Mouse (Mus musculus) testis, adult 2 months (tissue): Measurements from ENCODE around the gene Nbea.

Source experiments
- CTCF ChIP-seq: fragments of 200-500 bp; IDR thresholded peaks from 2 replicates; pipeline ENCODE4 v1.5.1; 2012; ENCODE audit warnings: low read depth, mild to moderate bottlenecking, inconsistent platforms, low read length, moderate library complexity; ENCODE audit not compliant: control insufficient read depth, insufficient read depth, insufficient replicate concordance
- POLR2A ChIP-seq: fragments of 200-500 bp; IDR thresholded peaks from 2 replicates; pipeline ENCODE4 v1.6.1; 2012; ENCODE audit warnings: low read depth, mild to moderate bottlenecking, inconsistent platforms, low read length, moderate library complexity; ENCODE audit not compliant: control insufficient read depth

GRCm38 (mm10) chr3:56079015-56079612, 104.4 kb downstream of the Nbea start:
- TF ChIP-seq POLR2A, result no peak
- TF ChIP-seq CTCF, result no peak
